Mouse (Mus musculus): ENCODE results near the gene Setd6. TPM values are rescaled to one million over a fixed set of nuclear protein-coding genes. Genes with fewer than 3 reads are reported as not detected.

The Setd6 gene
- polyA plus RNA-seq, 1 experiment = 12.6 TPM

DNA sequence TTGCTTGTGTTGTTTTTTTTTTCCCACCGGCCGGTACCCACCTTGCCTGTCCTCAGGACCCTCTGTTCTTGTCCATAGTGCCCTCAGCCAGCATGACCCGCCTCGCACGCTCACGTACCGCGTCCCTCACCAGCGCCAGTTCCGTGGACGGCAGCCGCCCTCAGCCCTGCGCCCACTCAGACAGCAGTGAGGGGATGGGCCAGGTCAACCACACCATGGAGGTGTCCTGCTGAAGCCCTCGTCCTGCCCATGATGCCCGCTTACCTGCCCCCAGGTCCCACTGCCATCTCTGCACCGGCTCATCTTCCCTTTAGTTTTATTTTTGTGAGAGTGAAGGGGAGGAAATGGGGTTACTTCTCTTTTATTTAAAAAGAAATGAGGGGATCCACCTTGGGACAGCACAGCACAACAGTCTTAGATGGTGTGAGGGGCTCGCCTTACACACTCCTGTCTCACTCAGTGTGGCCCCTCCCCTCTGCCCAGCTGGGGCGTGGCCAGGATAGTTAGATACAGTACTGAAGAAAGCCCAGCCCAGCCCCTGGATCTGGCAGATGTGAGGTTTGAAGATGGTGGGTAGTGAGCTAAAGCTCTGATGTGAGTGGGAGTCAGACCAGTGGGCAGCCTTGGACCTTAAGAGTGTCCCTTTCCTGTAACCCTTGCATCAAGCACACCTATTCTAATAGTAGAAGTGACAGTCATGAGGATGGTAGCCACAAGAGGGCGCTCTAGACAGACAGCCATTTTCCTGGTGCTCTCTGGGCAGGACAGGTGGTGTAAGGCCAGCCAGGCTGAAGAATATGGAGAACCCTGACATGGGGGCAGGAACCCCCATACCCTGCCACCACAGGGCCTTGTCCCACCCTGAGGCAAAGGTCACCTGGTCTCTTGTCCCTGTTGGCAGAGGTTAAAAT, 2.3 kb upstream of the Setd6 start:
- Histone ChIP-seq H3ac (ENCODE audit: control insufficient read depth, insufficient read length, low read depth) (no peak overlapping the region), H3K27me3 (ENCODE audit: control insufficient read depth, insufficient read depth, insufficient read length) (no peaks in the 10 kb centered on the region), H3K4me3 (ENCODE audit: insufficient read depth, poor library complexity, severe bottlenecking) (no peak overlapping the region), H3K79me3 (ENCODE audit: low read depth) (no peaks in the 10 kb centered on the region), H3K79me2 (ENCODE audit: control insufficient read depth, insufficient read depth) (peaks cover 15% of the 10 kb centered on the region), H3K36me3 (ENCODE audit: control insufficient read depth, insufficient read depth) (peaks cover 18% of the 10 kb centered on the region)
- TF ChIP-seq CTCF (IDR thresholded peaks at IDR 0.05; ENCODE audit: control insufficient read depth, insufficient read depth, insufficient read length) (peak; percentile 53), FOSL1 (IDR thresholded peaks at IDR 0.05; ENCODE audit: insufficient read depth, low read length, poor library complexity, severe bottlenecking) (no peak), MAX (IDR thresholded peaks at IDR 0.05) (no peak), CEBPB (IDR thresholded peaks at IDR 0.05; ENCODE audit: low read depth) (no peak), USF1 (IDR thresholded peaks at IDR 0.05; ENCODE audit: low read depth) (no peak), MYOG (IDR thresholded peaks at IDR 0.05; ENCODE audit: control insufficient read depth, extremely low read depth, insufficient read length) (no peak), MYOD1 (IDR thresholded peaks at IDR 0.05; ENCODE audit: control insufficient read depth, insufficient read length, low read depth) (peak; percentile 7)

- TF ChIP-seq CTCF (IDR thresholded peaks at IDR 0.05; ENCODE audit: control insufficient read depth, insufficient read depth, insufficient read length) = no peak
- TF ChIP-seq FOSL1 (IDR thresholded peaks at IDR 0.05; ENCODE audit: insufficient read depth, low read length, poor library complexity, severe bottlenecking) = no peak
- no peak for TF ChIP-seq MAX (IDR thresholded peaks at IDR 0.05)
- no peak for TF ChIP-seq MYOD1 (IDR thresholded peaks at IDR 0.05; ENCODE audit: control insufficient read depth, insufficient read length, low read depth)
- no peak for TF ChIP-seq MYOG (IDR thresholded peaks at IDR 0.05; ENCODE audit: control insufficient read depth, extremely low read depth, insufficient read length)
- no peak for TF ChIP-seq USF1 (IDR thresholded peaks at IDR 0.05; ENCODE audit: low read depth)
- no peak for TF ChIP-seq CEBPB (IDR thresholded peaks at IDR 0.05; ENCODE audit: low read depth)
- Histone ChIP-seq H3K27me3 (ENCODE audit: control insufficient read depth, insufficient read depth, insufficient read length) (no peaks in the 10 kb centered on the region), H3K79me3 (ENCODE audit: low read depth) (no peaks in the 10 kb centered on the region), H3K4me3 (ENCODE audit: insufficient read depth, poor library complexity, severe bottlenecking) (no peak overlapping the region), H3K79me2 (ENCODE audit: control insufficient read depth, insufficient read depth) (peaks cover 15% of the 10 kb centered on the region), H3ac (ENCODE audit: control insufficient read depth, insufficient read length, low read depth) (no peak overlapping the region), H3K36me3 (ENCODE audit: control insufficient read depth, insufficient read depth) (peaks cover 28% of the 10 kb centered on the region)
These were observed 1.3 kb upstream of the Setd6 start for GRCm38 (mm10) chr8:95714367-95714766.

GRCm38 (mm10) chr8:95714837-95715413, 756 bp upstream of the Setd6 start:
- Histone ChIP-seq H3K27me3 (ENCODE audit: control insufficient read depth, insufficient read depth, insufficient read length) (no peaks in the 10 kb centered on the region), H3ac (ENCODE audit: control insufficient read depth, insufficient read length, low read depth) (peak overlapping the region; percentile 97), H3K4me3 (ENCODE audit: insufficient read depth, poor library complexity, severe bottlenecking) (no peak overlapping the region), H3K79me2 (ENCODE audit: control insufficient read depth, insufficient read depth) (peaks cover 15% of the 10 kb centered on the region), H3K79me3 (ENCODE audit: low read depth) (no peaks in the 10 kb centered on the region), H3K36me3 (ENCODE audit: control insufficient read depth, insufficient read depth) (peaks cover 34% of the 10 kb centered on the region)
- TF ChIP-seq CTCF (IDR thresholded peaks at IDR 0.05; ENCODE audit: control insufficient read depth, insufficient read depth, insufficient read length) (no peak), MYOG (IDR thresholded peaks at IDR 0.05; ENCODE audit: control insufficient read depth, extremely low read depth, insufficient read length) (no peak), MYOD1 (IDR thresholded peaks at IDR 0.05; ENCODE audit: control insufficient read depth, insufficient read length, low read depth) (no peak), FOSL1 (IDR thresholded peaks at IDR 0.05; ENCODE audit: insufficient read depth, low read length, poor library complexity, severe bottlenecking) (no peak), CEBPB (IDR thresholded peaks at IDR 0.05; ENCODE audit: low read depth) (no peak), USF1 (IDR thresholded peaks at IDR 0.05; ENCODE audit: low read depth) (no peak), MAX (IDR thresholded peaks at IDR 0.05) (no peak)

- Histone ChIP-seq H3K27me3 (ENCODE audit: control insufficient read depth, insufficient read depth, insufficient read length) (no peaks in the 10 kb centered on the region), H3K36me3 (ENCODE audit: control insufficient read depth, insufficient read depth) (peaks cover 51% of the 10 kb centered on the region), H3K4me3 (ENCODE audit: insufficient read depth, poor library complexity, severe bottlenecking) (peak overlapping the region; percentile 56), H3K79me3 (ENCODE audit: low read depth) (no peaks in the 10 kb centered on the region), H3ac (ENCODE audit: control insufficient read depth, insufficient read length, low read depth) (peak overlapping the region; percentile 97), H3K79me2 (ENCODE audit: control insufficient read depth, insufficient read depth) (peaks cover 15% of the 10 kb centered on the region)
- no peak for TF ChIP-seq CTCF (IDR thresholded peaks at IDR 0.05; ENCODE audit: control insufficient read depth, insufficient read depth, insufficient read length)
- no peak for TF ChIP-seq FOSL1 (IDR thresholded peaks at IDR 0.05; ENCODE audit: insufficient read depth, low read length, poor library complexity, severe bottlenecking)
- no peak for TF ChIP-seq MYOG (IDR thresholded peaks at IDR 0.05; ENCODE audit: control insufficient read depth, extremely low read depth, insufficient read length)
- no peak for TF ChIP-seq USF1 (IDR thresholded peaks at IDR 0.05; ENCODE audit: low read depth)
- TF ChIP-seq CEBPB (IDR thresholded peaks at IDR 0.05; ENCODE audit: low read depth) = no peak
- no peak for TF ChIP-seq MYOD1 (IDR thresholded peaks at IDR 0.05; ENCODE audit: control insufficient read depth, insufficient read length, low read depth)
- no peak for TF ChIP-seq MAX (IDR thresholded peaks at IDR 0.05)
These were observed 1.1 kb downstream of the Setd6 start for GRCm38 (mm10) chr8:95716546-95717335.

DNA sequence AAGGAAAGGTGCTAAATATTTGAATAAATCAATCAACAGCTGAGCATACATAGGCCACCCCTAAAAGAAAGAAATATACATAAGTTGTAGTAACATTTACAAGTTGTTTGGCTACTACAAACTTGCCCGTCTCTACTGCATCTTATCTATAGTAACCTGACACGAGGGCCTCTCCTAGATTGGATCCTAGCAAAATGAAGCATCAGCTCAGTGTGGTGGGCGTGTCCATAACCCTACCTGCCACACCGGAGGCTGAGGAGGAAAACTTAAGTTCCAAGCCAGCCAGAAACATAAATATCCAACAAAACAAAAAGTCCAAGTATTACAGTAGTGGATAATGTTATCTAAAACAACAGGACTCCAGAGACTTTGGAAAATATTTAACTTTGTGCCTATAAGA, 11.9 kb downstream of the Setd6 start:
- H3K79me3 ChIP-seq (ENCODE audit: low read depth) = no peaks in the 10 kb centered on the region
- no peak overlapping the region for H3K4me3 ChIP-seq (ENCODE audit: insufficient read depth, poor library complexity, severe bottlenecking)
- no peak overlapping the region for H3ac ChIP-seq (ENCODE audit: control insufficient read depth, insufficient read length, low read depth)
- H3K79me2 ChIP-seq (ENCODE audit: control insufficient read depth, insufficient read depth) = no peaks in the 10 kb centered on the region
- peaks cover 98% of the 10 kb centered on the region for H3K36me3 ChIP-seq (ENCODE audit: control insufficient read depth, insufficient read depth)
- no peaks in the 10 kb centered on the region for H3K27me3 ChIP-seq (ENCODE audit: control insufficient read depth, insufficient read depth, insufficient read length)
- no peak for TF ChIP-seq USF1 (IDR thresholded peaks at IDR 0.05; ENCODE audit: low read depth)
- TF ChIP-seq FOSL1 (IDR thresholded peaks at IDR 0.05; ENCODE audit: insufficient read depth, low read length, poor library complexity, severe bottlenecking) = no peak
- TF ChIP-seq MYOD1 (IDR thresholded peaks at IDR 0.05; ENCODE audit: control insufficient read depth, insufficient read length, low read depth) = no peak
- TF ChIP-seq MAX (IDR thresholded peaks at IDR 0.05) = no peak
